Mouse (Mus musculus) kidney, embryonic 14.5 days (tissue): Measurements from ENCODE around the gene Diexf. TPM values are rescaled to one million over a fixed set of nuclear protein-coding genes. Genes with fewer than 3 reads are reported as not detected.

Source experiments
- ATAC-seq: fragments of 200-750 bp; cut with Nextera tagmentation; 2 replicates; pipeline ENCODE4 v1.8.0; 2017; ENCODE audit warnings: moderate number of reproducible peaks, mild to moderate bottlenecking, moderate TSS enrichment, moderate library complexity; ENCODE audit not compliant: low FRiP score, low TSS enrichment
- H3K27ac ChIP-seq: fragments of 300-500 bp; sonication (generic); 2 replicates; pipeline ENCODE4 v1.5.1; 2014; ENCODE audit warnings: low read depth, mild to moderate bottlenecking, low read length, moderate library complexity, mixed read lengths
- H3K27me3 ChIP-seq: fragments of 300-500 bp; sonication (generic); 2 replicates; pipeline ENCODE4 v1.6.1; 2014; ENCODE audit warnings: mild to moderate bottlenecking, low read length; ENCODE audit not compliant: control insufficient read depth, insufficient read depth
- H3K36me3 ChIP-seq: fragments of 300-500 bp; sonication (generic); 2 replicates; pipeline ENCODE4 v1.6.1; 2014; ENCODE audit warnings: low read length, mixed read lengths; ENCODE audit not compliant: control insufficient read depth, insufficient read depth
- H3K4me1 ChIP-seq: fragments of 300-500 bp; sonication (generic); 2 replicates; pipeline ENCODE4 v1.6.1; 2014; ENCODE audit warnings: low read length, mixed read lengths; ENCODE audit not compliant: control insufficient read depth, insufficient read depth
- H3K4me2 ChIP-seq: fragments of 300-500 bp; sonication (generic); replicated peaks from 2 replicates; pipeline ENCODE4 v1.6.1; 2014; ENCODE audit warnings: low read depth, mild to moderate bottlenecking, low read length
- H3K4me3 ChIP-seq: fragments of 300-500 bp; sonication (generic); 2 replicates; pipeline ENCODE4 v1.5.1; 2014; ENCODE audit warnings: mild to moderate bottlenecking, low read length
- H3K9ac ChIP-seq: fragments of 300-500 bp; sonication (generic); 2 replicates; pipeline ENCODE4 v1.6.1; 2014; ENCODE audit warnings: low read depth, mild to moderate bottlenecking, low read length, moderate library complexity
- H3K9me3 ChIP-seq: fragments of 300-500 bp; sonication (generic); 2 replicates; pipeline ENCODE4 v1.6.1; 2016; ENCODE audit warnings: low read length; ENCODE audit not compliant: control insufficient read depth
- WGBS: fragments of 180-500 bp; shearing (Covaris S2); extraction: QIAGEN DNeasy Blood & Tissue Kit; methylation state at CpG from one replicate; pipeline ENCODE4 v1.1.7; 2014; 5-methylcytosine and 5-hydroxymethylcytosine counted together
- polyA plus RNA-seq: library from polyadenylated mRNA; unstranded; fragments of >200 nt; fragmentation: Nextera tagmentation; extraction: Ambion mirVana; gene quantifications from 2 replicates; pipeline ENCODE4 v1.2.1, GENCODE M21; 2014

Diexf gene
- polyA plus RNA-seq, 1 experiment from 2014 or later: 11.0 TPM

- Histone ChIP-seq H3K4me3 (no peak overlapping the region), H3K27me3 (no peaks in the 10 kb centered on the region), H3K4me2 (no peak overlapping the region), H3K27ac (no peak overlapping the region), H3K36me3 (peaks cover 27% of the 10 kb centered on the region), H3K4me1 (no peaks in the 10 kb centered on the region), H3K9me3 (no peaks in the 10 kb centered on the region), H3K9ac (no peak overlapping the region)
- 90% methylated on average over 5 of the region's 5 CpGs for WGBS
- ATAC-seq: no peak
Observed at GRCm38 (mm10) chr1:193102556-193102955, 27.5 kb downstream of the Diexf start.

- no peak for ATAC-seq
- WGBS: 59% methylated on average over 4 of the region's 4 CpGs
- Histone ChIP-seq H3K27ac (no peak overlapping the region), H3K4me2 (no peak overlapping the region), H3K27me3 (no peaks in the 10 kb centered on the region), H3K36me3 (peaks cover 22% of the 10 kb centered on the region), H3K9me3 (no peaks in the 10 kb centered on the region), H3K4me1 (no peaks in the 10 kb centered on the region), H3K9ac (no peak overlapping the region), H3K4me3 (no peak overlapping the region)
Observed at GRCm38 (mm10) chr1:193102029-193102428, 28.0 kb downstream of the Diexf start.

- Histone ChIP-seq H3K4me1 (no peaks in the 10 kb centered on the region), H3K27ac (no peak overlapping the region), H3K9ac (no peak overlapping the region), H3K4me2 (no peak overlapping the region), H3K36me3 (no peaks in the 10 kb centered on the region; the same call in 1 of the 2 replicates), H3K9me3 (no peaks in the 10 kb centered on the region), H3K27me3 (no peaks in the 10 kb centered on the region), H3K4me3 (no peak overlapping the region)
- no peak for ATAC-seq
- 80% methylated on average over 3 of the region's 3 CpGs for whole genome bisulfite sequencing
Observed at GRCm38 (mm10) chr1:193098946-193099345, 31.1 kb downstream of the Diexf start.

GRCm38 (mm10) chr1:193093596-193093995 is 36.5 kb downstream of the Diexf start:
- WGBS: 84% methylated on average over 3 of the region's 3 CpGs
- no peaks in the 10 kb centered on the region for H3K9me3 ChIP-seq
- ATAC-seq: no peak
- no peak overlapping the region for H3K4me2 ChIP-seq
- no peak overlapping the region for H3K9ac ChIP-seq
- no peak overlapping the region for H3K27ac ChIP-seq
- no peak overlapping the region for H3K4me3 ChIP-seq
- H3K27me3 ChIP-seq: no peaks in the 10 kb centered on the region
- no peaks in the 10 kb centered on the region for H3K36me3 ChIP-seq
- H3K4me1 ChIP-seq: no peaks in the 10 kb centered on the region

GRCm38 (mm10) chr1:193092771-193093170 is 37.3 kb downstream of the Diexf start:
- Histone ChIP-seq H3K4me1 (no peaks in the 10 kb centered on the region), H3K4me3 (no peak overlapping the region), H3K4me2 (no peak overlapping the region), H3K27me3 (no peaks in the 10 kb centered on the region), H3K27ac (no peak overlapping the region), H3K36me3 (no peaks in the 10 kb centered on the region), H3K9me3 (no peaks in the 10 kb centered on the region), H3K9ac (no peak overlapping the region)
- no peak for ATAC-seq
- 34% methylated on average over 1 of the region's 1 CpGs for WGBS

GRCm38 (mm10) chr1:193090894-193091293 is 39.2 kb downstream of the Diexf start:
- 83% methylated on average over 11 of the region's 11 CpGs for WGBS
- Histone ChIP-seq H3K27me3 (no peaks in the 10 kb centered on the region), H3K36me3 (no peaks in the 10 kb centered on the region), H3K4me2 (no peak overlapping the region), H3K4me1 (no peaks in the 10 kb centered on the region), H3K4me3 (no peak overlapping the region), H3K9me3 (no peaks in the 10 kb centered on the region), H3K27ac (no peak overlapping the region), H3K9ac (no peak overlapping the region)
- ATAC-seq: no peak

GRCm38 (mm10) chr1:193090211-193090871 is 39.7 kb downstream of the Diexf start:
- Histone ChIP-seq H3K27me3 (no peaks in the 10 kb centered on the region), H3K9me3 (no peaks in the 10 kb centered on the region), H3K36me3 (no peaks in the 10 kb centered on the region), H3K27ac (no peak overlapping the region), H3K4me2 (no peak overlapping the region), H3K9ac (no peak overlapping the region), H3K4me3 (no peak overlapping the region), H3K4me1 (no peaks in the 10 kb centered on the region)
- no peak for ATAC-seq
- 85% methylated on average over 18 of the region's 18 CpGs for WGBS

- whole genome bisulfite sequencing: 75% methylated on average over 3 of the region's 3 CpGs
- H3K4me3 ChIP-seq: no peak overlapping the region
- no peak for ATAC-seq
Observed at GRCm38 (mm10) chr1:193089683-193090082, 40.4 kb downstream of the Diexf start.

GRCm38 (mm10) chr1:193089211-193089610 is 40.9 kb downstream of the Diexf start:
- Histone ChIP-seq H3K36me3 (no peaks in the 10 kb centered on the region), H3K9me3 (no peaks in the 10 kb centered on the region), H3K27ac (no peak overlapping the region), H3K27me3 (no peaks in the 10 kb centered on the region), H3K4me1 (no peaks in the 10 kb centered on the region), H3K4me3 (no peak overlapping the region), H3K9ac (no peak overlapping the region), H3K4me2 (no peak overlapping the region)
- ATAC-seq: no peak
- 87% methylated on average over 6 of the region's 6 CpGs for WGBS

More at GRCm38 (mm10) chr1:193089683-193090082, 40.4 kb downstream of the Diexf start:
- H3K36me3 ChIP-seq: no peaks in the 10 kb centered on the region
- no peak overlapping the region for H3K27ac ChIP-seq
- H3K4me2 ChIP-seq: no peak overlapping the region
- no peak overlapping the region for H3K9ac ChIP-seq
- H3K9me3 ChIP-seq: no peaks in the 10 kb centered on the region
- H3K4me1 ChIP-seq: no peaks in the 10 kb centered on the region
- no peaks in the 10 kb centered on the region for H3K27me3 ChIP-seq
